Mouse (Mus musculus): ENCODE measurements around the gene Fut9. TPM values are rescaled to one million over a fixed set of nuclear protein-coding genes. Genes with fewer than 3 reads are reported as not detected.

Gene Fut9
- 0.02 and 0.03 TPM in 2 replicates for polyA plus RNA-seq (2012; rRNA removed)

DNA sequence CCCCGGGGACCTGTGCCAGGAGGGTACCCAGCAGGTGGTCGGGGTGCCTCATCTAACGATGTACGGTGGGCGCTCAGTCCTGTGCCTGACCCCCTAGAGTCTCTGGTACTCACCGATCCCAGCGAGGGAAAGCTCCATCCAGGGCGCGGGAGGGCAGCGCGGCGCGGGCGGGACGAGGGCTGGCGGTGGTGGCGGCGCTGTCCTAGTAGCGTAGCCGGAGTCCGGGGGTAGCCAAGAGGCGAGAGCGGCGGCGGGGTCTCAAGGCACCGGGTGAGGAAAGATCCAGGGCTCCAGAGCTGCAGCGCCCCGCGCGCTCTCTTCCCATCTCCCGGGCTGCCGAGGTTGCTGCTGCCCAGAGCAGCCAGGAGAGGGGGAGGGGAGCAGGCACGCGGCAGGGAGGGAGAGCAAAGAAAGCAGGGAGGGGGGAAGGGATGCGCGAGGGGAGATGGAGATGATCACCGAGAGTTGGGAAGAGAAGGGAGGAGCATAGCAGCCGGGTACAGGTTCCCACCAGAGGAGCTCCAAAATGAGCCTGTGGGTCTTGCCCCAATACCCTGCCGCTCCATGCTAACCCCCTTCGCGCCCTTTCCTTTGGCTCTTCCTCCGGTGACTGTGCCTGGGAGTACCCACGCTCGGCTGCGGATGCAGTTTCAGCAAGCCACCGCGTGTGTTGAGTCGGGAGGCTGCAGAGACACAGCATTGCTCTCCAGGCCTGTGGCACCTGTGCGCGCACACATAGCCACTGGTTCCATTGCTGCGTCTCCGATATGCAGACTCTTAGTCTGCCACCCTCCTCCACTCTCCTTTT is at the start of gene Fut9:
Gene Fut9 (minus strand): TSS at position 769 of the 808 bp plus-strand sequence.
- 1% methylated on average over 51 of the region's 52 CpGs for WGBS
- no peak within 1 kb of the TSS for H3K4me3 ChIP-seq (replicated peaks; ENCODE audit: extremely low read depth, low read depth, low read length)
- H3K4me1 ChIP-seq (ENCODE audit: control insufficient read depth, insufficient read depth, low read length): no peaks in the 10 kb centered on the region
- TF ChIP-seq CTCF (IDR thresholded peaks at IDR 0.05; ENCODE audit: insufficient read depth, low read length): no peak
- no peak for TF ChIP-seq POLR2A (IDR thresholded peaks at IDR 0.05; ENCODE audit: borderline replicate concordance, extremely low read depth, low read depth, low read length)
- no peak for DNase-seq

DNA sequence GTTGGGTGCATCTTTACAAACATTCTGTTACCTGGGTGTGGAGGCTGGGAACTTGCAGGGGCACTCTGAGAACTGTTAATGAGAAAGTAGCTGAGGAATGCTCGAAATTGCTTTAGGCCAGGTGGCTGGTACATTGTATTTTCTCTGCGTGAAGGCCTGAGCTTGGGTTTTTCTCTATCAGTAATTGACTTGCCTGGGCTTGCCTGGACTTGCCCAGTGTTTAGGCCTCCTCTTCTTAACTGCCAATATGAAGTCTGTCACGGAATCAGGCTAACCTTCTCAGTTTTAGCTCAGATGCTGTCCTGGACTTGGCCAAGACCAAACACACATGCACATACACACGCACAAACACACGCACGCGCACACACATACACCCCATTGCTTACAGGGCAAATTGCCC is 15.7 kb upstream of the Fut9 start:
- no peak for DNase-seq
- WGBS: 90% methylated on average over 7 of the region's 7 CpGs
- TF ChIP-seq CTCF (IDR thresholded peaks at IDR 0.05; ENCODE audit: insufficient read depth, low read length) (no peak), POLR2A (IDR thresholded peaks at IDR 0.05; ENCODE audit: borderline replicate concordance, extremely low read depth, low read depth, low read length) (no peak)
- Histone ChIP-seq H3K4me3 (replicated peaks; ENCODE audit: extremely low read depth, low read depth, low read length) (no peak overlapping the region), H3K4me1 (ENCODE audit: control insufficient read depth, insufficient read depth, low read length) (no peaks in the 10 kb centered on the region)

DNA sequence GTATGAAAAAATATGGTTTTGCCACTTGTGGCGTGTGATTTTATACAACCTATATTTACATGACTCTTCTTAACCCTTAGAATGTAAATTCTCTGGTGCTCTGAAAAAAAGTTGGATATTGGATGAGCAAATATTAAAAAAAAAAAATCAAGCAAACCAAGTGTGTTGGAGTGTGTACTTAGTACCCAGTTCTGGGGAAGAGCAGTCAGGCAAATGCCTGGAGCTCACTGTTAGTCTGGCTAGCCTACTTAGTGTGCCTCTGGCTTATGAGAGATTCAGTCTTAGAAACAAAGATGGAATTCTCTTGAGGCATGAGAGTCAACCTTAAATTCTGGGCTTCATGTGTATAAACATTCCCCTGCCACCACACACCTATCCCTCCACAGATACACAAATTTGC is 13.3 kb upstream of the Fut9 start:
- no peak overlapping the region for H3K4me3 ChIP-seq (replicated peaks; ENCODE audit: extremely low read depth, low read depth, low read length)
- TF ChIP-seq POLR2A (IDR thresholded peaks at IDR 0.05; ENCODE audit: borderline replicate concordance, extremely low read depth, low read depth, low read length): no peak
- 67% methylated on average over 1 of the region's 1 CpGs for WGBS
- no peaks in the 10 kb centered on the region for H3K4me1 ChIP-seq (ENCODE audit: control insufficient read depth, insufficient read depth, low read length)
- DNase-seq: no peak

DNA sequence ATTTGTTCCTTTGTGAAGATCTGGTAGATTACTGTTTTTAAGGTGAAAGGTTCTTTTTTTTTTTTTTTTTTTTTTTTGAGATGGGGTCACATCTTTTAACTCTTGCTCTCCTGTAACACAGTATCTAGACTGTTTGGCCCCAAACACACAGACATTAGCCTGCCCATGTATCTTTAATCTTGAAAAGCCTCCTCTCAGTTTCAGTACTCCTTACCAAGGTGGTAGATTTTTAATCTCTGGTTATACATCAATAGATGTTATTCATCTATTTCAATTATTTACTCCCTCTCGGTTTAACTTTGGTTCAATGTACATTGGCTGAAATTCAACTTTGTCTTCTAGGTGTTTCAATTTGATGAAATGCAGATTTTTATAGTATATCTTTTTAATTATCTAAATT is 10.0 kb upstream of the Fut9 start:
- no peak for DNase-seq
- WGBS: 48% methylated on average over 1 of the region's 1 CpGs
- Histone ChIP-seq H3K4me1 (ENCODE audit: control insufficient read depth, insufficient read depth, low read length) (no peaks in the 10 kb centered on the region), H3K4me3 (replicated peaks; ENCODE audit: extremely low read depth, low read depth, low read length) (no peak overlapping the region)
- TF ChIP-seq POLR2A (IDR thresholded peaks at IDR 0.05; ENCODE audit: borderline replicate concordance, extremely low read depth, low read depth, low read length) (no peak), CTCF (IDR thresholded peaks at IDR 0.05; ENCODE audit: insufficient read depth, low read length) (no peak)

DNA sequence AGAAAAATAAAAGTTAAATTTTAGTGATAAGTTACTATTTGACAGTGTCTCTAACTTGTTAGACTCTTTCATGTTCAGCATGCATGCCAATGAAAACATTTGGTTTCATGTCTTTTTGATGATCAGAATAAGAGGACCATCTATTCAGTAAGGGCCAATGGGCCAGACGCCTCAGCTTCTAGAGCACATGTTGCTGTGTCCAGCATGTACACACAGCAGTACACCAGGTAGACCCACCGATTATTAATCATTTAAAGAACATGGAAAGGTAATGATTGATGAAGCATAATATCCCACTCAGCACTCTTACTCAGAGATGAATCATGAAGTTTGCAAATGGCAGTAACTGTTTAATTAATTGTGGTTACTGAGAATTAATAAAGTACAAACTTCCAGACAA is 1.7 kb upstream of the Fut9 start:
- no peak for DNase-seq
- WGBS: 80% methylated on average over 2 of the region's 2 CpGs
- Histone ChIP-seq H3K4me3 (replicated peaks; ENCODE audit: extremely low read depth, low read depth, low read length) (no peak overlapping the region), H3K4me1 (ENCODE audit: control insufficient read depth, insufficient read depth, low read length) (no peaks in the 10 kb centered on the region)
- no peak for TF ChIP-seq CTCF (IDR thresholded peaks at IDR 0.05; ENCODE audit: insufficient read depth, low read length)

DNA sequence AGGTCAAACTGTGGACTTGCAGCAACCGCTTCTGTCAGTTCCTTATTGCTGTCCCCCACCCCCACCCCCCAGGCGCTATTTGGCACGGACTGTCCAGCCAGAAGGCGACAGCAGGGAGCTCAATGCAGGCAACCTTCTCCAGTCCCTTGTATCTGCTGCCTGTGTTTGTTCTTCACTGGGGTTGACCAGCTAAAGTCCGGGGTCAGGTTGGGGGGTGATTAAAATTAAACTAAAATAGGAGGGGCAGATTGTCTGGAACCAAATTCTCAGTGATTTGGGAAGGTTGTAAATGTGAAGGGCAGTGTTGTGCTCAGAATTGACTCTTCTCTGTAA is 206 bp upstream of the Fut9 start:
- no peaks in the 10 kb centered on the region for H3K4me1 ChIP-seq (ENCODE audit: control insufficient read depth, insufficient read depth, low read length)
- no peak for DNase-seq
- TF ChIP-seq POLR2A (IDR thresholded peaks at IDR 0.05; ENCODE audit: borderline replicate concordance, extremely low read depth, low read depth, low read length): no peak
- no peak for TF ChIP-seq CTCF (IDR thresholded peaks at IDR 0.05; ENCODE audit: insufficient read depth, low read length)
- no peak overlapping the region for H3K4me3 ChIP-seq (replicated peaks; ENCODE audit: extremely low read depth, low read depth, low read length)
- WGBS: 4% methylated on average over 5 of the region's 5 CpGs

DNA sequence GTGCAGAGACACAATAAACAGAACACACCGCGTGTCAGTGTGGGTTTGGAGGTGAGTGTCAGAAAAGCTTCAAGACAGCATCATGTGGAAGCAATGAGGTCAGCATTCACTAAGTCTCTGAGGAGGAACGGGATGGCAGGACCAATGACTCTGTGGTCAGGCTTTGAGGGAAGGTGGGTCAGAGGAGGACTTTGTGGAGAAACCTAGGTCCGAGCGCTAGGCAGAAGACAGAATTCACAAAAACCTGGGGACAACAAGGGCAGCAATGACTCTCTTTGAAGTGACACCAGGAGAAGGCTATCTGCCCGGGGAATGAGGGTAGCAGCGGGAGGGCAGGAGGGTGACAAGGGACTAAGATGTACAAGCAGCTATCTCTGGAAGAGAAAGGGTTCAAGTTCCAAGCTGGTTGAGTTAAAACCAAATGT is 981 bp downstream of the Fut9 start:
- DNase-seq: no peak
- TF ChIP-seq CTCF (IDR thresholded peaks at IDR 0.05; ENCODE audit: insufficient read depth, low read length): no peak
- WGBS: 4% methylated on average over 7 of the region's 7 CpGs
- Histone ChIP-seq H3K4me1 (ENCODE audit: control insufficient read depth, insufficient read depth, low read length) (no peaks in the 10 kb centered on the region), H3K4me3 (replicated peaks; ENCODE audit: extremely low read depth, low read depth, low read length) (no peak overlapping the region)

DNA sequence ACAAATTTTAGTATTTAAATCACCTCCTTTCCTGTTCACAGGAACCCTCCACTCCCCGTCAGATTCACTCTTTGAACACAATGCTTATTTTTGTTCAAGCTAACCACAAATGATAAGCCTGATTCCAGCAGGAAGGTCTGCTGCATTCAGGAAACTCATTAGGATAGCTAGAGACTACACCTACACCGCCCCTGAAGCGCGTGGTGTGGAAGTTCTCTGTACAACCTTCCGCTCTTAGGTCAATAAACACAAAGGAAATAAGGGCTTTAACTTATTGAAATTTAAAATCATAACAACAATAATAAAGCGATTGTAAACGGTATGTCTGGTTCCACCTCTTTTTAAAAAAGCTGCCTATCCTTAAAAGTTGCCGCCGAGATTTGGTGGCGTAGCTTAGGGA is 1.6 kb downstream of the Fut9 start:
- 17% methylated on average over 10 of the region's 10 CpGs for WGBS
- TF ChIP-seq CTCF (IDR thresholded peaks at IDR 0.05; ENCODE audit: insufficient read depth, low read length) (no peak), POLR2A (IDR thresholded peaks at IDR 0.05; ENCODE audit: borderline replicate concordance, extremely low read depth, low read depth, low read length) (no peak)
- H3K4me1 ChIP-seq (ENCODE audit: control insufficient read depth, insufficient read depth, low read length): no peaks in the 10 kb centered on the region
- no peak for DNase-seq
- H3K4me3 ChIP-seq (replicated peaks; ENCODE audit: extremely low read depth, low read depth, low read length): no peak overlapping the region

DNA sequence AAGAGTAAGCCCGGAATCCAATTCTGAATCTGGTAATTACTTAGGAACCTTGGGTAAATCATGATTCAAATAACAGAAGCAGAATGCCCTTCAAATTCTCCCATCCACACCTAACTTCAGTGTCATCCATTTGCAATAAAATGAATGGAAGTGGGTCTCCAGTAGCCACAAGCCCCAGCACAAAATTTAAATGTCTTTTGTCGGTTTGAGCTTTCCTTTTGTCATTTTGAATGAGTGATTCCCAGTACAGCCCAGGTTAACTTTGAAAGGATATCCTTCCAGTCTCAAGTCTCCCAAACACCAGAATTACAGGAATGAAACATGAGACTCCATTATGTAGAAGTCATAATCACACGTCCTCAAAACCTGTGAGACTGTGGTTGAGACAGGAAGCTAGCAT is 3.9 kb downstream of the Fut9 start:
- no peak for TF ChIP-seq POLR2A (IDR thresholded peaks at IDR 0.05; ENCODE audit: borderline replicate concordance, extremely low read depth, low read depth, low read length)
- TF ChIP-seq CTCF (IDR thresholded peaks at IDR 0.05; ENCODE audit: insufficient read depth, low read length): no peak
- WGBS: 39% methylated on average over 3 of the region's 3 CpGs
- H3K4me3 ChIP-seq (replicated peaks; ENCODE audit: extremely low read depth, low read depth, low read length): no peak overlapping the region
- H3K4me1 ChIP-seq (ENCODE audit: control insufficient read depth, insufficient read depth, low read length): no peaks in the 10 kb centered on the region
- no peak for DNase-seq

DNA sequence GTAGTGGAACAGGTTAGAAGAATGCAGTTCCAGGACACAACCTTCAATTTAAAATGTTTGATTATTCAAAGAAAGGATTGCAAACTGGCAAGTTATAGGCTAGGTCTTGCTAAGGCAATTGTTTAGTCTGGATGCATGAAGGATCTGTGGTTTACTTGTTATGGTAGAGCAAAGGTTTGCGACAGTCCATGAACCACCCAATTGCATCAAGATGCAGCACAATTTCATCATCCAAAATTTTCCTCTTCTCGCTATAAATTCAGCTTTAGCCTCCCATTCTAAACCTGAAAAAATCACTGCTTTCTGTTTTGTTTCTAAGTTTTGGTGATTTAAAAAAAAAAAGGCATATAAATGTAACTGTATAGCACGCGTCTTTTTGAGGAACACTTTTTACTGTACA is 14.8 kb downstream of the Fut9 start:
- Histone ChIP-seq H3K4me3 (replicated peaks; ENCODE audit: extremely low read depth, low read depth, low read length) (no peak overlapping the region), H3K4me1 (ENCODE audit: control insufficient read depth, insufficient read depth, low read length) (no peaks in the 10 kb centered on the region)
- WGBS: 95% methylated on average over 4 of the region's 4 CpGs
- TF ChIP-seq CTCF (IDR thresholded peaks at IDR 0.05; ENCODE audit: insufficient read depth, low read length): no peak
- no peak for TF ChIP-seq POLR2A (IDR thresholded peaks at IDR 0.05; ENCODE audit: borderline replicate concordance, extremely low read depth, low read depth, low read length)
- no peak for DNase-seq
